Mouse (Mus musculus): ENCODE data around the gene Mvb12b.

- TF ChIP-seq GATA1 (IDR thresholded peaks at IDR 0.05; ENCODE audit: low read length) (no peak), TAL1 (IDR thresholded peaks at IDR 0.05; ENCODE audit: low read length) (no peak)
These were observed 297 bp upstream of the Mvb12b start for GRCm38 (mm10) chr2:33888100-33888385.
